Mouse (Mus musculus): ENCODE results near the gene Olfr27.

Olfr27 gene

DNA sequence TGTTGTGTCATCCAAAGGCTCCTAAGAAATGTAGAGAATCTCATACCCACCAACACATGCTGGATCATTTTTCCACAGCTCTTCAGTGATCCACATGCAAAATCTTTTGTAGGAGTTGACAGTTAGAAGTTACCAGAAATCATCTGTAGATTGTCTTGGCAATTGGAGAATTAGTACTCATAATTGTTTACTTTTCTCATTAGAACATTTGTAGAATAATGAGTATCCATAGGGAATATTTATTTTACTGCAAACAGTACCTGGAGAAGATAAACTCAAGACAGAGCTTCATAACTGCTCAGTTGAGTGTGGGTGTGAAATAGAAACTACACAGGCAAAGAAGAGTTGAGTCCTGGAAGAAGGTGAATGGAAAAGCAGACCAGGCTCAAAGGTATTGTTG is at the start of gene Olfr27:
Gene Olfr27, plus strand, starts transcription at position 301 of the 400 bp plus-strand sequence.
- no peak for DNase-seq (ENCODE audit: low read depth, low spot score)

- DNase-seq (ENCODE audit: low read depth, low spot score): no peak
Observed at GRCm38 (mm10) chr9:39078787-39079186, 49.1 kb upstream of the Olfr27 start, which contains the start of gene Olfr938. Olfr938 (minus strand) TSS chr9:39078887.

DNA sequence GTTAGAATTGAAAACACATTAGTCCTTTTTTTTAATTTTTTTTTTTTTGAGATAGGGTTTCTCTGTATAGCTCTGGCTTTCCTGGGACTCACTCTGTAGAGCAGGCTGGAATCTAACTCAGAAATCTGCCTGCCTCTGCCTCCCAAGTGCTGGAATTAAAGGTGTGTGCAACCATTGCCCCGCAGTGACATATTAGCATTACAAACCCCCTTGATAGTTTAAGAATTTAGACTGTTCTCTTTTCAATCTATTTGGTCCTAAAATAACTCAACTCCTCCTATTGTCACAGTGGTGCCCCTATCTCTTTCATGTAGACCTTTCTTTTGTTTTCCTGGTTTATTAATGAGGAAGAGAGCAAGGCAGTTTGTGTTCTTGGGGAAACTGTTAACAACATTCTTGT is 605 bp upstream of the Olfr27 start:
- no peak for DNase-seq (ENCODE audit: low read depth, low spot score)

- no peak for DNase-seq (ENCODE audit: low read depth, low spot score)
Observed at GRCm38 (mm10) chr9:39152401-39152800, 24.5 kb downstream of the Olfr27 start.

DNA sequence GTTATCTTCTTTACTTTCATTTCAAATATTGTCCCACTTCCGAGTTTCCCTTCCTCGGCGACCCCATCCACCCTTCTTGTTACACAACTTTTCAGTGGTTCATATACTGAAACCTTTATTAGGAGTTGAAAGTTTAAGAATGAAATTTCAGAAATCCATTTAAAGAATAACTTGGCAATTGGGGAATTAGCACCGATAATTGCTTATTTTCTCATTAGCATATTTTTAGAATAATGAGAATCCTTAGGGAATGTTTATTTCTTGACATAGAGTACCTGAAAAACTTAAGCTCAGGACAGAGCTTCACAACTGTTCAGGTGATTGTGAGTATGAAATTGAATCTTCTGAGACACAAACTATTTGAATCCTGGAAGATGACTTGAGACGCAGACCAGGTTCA is 38.1 kb downstream of the Olfr27 start, which contains the start of gene Olfr943:
Gene Olfr943, plus strand, starts transcription at position 301 of the 400 bp plus-strand sequence.
- DNase-seq (ENCODE audit: low read depth, low spot score): no peak
